Mouse (Mus musculus) adrenal gland, postnatal 14 days (tissue): ENCODE measurements around the gene Polr1e. TPM values are rescaled to one million over a fixed set of nuclear protein-coding genes. Genes with fewer than 3 reads are reported as not detected.
A peak's percentile ranks its signal among the peaks of the same experiment; 100 is the strongest.
"Not testable (repeated sequence)": the region's sequence is repeated elsewhere in the genome, so short reads cannot be mapped to it uniquely, and the experiment has no call there.

Source experiments
- DNase-seq: peaks from one replicate; pipeline ENCODE4 v3.0.0; 2021; ENCODE audit warnings: mixed read lengths
- long read RNA-seq, 2 experiments: library from polyadenylated mRNA; stranded (forward); transcript quantifications; one replicate each; pipeline ENCODE4 v2.0.0; 2021
- total RNA-seq: library from RNA; stranded (reverse); gene quantifications from 2 replicates; pipeline ENCODE4 v1.2.3, GENCODE M21; 2021

The Polr1e gene
- 15.0 and 18.2 TPM in 2 replicates for total RNA-seq
- long read RNA-seq, experiment 1, transcript Polr1e-204 (12 exons, 2,986 nt): major isoform, 19 of 20 reads
- long read RNA-seq, experiment 1, partial matches to known transcripts: 0 of 20 reads
- long read RNA-seq, experiment 1, other reads (novel, unspliced or antisense): 0 of 20 reads
- long read RNA-seq, experiment 2, transcript Polr1e-204 (12 exons, 2,986 nt): major isoform, 11 of 18 reads
- long read RNA-seq, experiment 2, partial matches to known transcripts: 2 of 18 reads
- long read RNA-seq, experiment 2, other reads (novel, unspliced or antisense): 5 of 18 reads

DNA sequence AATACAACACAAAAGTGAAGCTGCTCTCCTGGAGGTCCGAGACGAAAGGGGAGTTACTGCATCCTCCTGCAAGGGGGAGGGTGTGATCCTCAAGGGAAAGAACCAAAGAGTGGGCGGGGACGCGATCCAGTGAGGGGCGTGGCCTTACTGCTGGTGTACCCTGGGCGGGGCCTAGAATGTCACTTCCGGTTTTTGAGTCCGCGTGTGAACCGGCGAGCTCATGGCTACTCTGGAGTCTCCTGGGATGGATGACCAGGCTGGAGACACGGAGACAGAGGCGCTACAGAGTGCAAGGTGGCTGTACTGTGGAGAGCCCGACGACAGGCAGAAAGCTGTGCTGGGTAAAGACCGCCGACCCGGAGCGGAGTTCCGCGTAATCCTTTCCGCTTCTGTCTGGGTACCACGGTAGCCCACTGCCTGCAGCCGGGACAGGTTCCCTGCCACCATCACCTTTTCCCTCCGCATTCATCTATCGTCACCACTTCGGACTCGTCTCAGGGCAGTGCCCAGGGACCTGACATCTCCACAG is at the start of gene Polr1e:
Gene Polr1e (plus strand): TSS at position 132 of the 529 bp plus-strand sequence.
- peak; percentile 96 for DNase-seq

DNA sequence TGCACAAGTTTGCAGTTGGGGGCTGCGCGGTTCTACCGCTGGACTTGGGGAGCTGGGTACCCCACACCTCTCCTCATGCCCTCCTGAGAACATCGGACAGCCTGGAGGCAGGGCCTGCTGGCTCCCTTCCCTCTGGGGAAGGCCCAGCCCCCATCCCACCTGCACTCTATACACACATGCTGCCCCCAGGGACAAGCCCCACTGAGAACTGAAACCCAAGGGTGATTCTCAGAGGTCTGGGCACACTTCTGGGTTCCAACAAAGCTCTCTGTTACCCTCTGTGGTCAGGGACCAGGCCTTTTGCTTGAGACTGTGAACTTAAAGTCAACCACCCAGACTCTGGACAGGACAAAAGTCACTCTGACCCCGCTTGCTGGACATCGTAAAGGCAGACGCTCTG is 48.3 kb upstream of the Polr1e start:
- DNase-seq: no peak

DNA sequence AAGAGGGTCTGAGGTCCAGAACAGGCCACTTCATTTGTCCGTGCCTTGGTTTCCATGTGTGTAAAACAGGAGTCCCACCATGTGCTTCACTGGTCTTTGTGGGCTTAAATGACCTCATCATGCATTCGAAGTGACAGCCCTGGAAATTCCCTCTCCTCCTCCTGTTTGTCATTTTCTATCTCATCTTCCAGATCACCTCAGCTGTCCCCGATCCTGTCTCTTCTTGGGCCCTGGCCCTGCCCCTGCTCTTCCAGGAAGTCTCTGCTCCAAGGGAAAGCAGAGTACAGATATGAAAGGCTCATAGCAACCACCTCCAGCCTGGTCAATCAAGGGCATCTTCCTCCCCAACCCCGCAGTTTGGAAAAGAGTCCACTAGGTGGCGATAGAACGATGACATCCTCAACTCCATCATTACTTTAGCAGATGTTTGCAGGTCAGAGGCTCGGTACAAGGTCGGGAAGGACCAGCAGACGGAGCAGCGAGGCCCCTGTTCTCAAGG is 47.7 kb upstream of the Polr1e start:
- DNase-seq: peak; percentile 77

DNA sequence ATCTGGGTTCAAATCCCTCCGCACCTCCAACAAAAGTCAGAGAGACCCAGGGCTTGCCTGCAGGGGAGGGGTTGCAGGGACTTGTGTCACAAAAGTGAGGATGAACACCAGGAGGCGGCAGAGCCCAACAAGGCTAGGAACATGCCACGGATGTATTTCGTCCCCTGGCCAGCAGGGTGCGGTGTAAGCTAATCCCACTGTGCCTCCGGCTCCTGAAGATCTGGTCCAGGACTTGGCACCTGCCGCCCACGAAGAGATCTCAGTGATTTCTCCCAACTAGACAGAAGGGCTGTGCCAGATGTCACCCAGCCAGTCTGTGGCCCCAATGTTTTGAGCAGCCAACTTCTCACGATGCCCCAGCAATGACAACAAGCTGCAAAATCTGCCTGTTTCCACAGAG is 44.9 kb upstream of the Polr1e start:
- peak; percentile 95 for DNase-seq

DNA sequence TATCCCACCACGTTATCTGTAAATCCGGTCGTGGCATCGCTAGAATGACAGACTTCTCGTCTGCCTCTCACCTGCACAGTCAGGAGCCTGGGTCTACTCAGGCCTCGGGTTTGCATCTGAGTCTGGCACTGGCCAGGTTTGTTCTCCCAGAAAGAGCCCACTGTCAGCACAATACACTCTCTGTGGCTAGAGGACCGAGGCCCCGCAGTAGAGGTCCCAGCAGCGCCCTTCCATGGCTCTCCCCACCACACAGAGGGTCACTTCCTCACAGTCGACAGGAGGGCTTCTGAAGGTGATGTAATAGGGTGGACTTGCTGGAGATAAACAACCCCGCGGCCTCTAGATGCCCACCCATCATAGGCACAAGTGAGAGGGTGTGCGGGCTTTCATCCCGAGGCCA is 44.5 kb upstream of the Polr1e start:
- no peak for DNase-seq

DNA sequence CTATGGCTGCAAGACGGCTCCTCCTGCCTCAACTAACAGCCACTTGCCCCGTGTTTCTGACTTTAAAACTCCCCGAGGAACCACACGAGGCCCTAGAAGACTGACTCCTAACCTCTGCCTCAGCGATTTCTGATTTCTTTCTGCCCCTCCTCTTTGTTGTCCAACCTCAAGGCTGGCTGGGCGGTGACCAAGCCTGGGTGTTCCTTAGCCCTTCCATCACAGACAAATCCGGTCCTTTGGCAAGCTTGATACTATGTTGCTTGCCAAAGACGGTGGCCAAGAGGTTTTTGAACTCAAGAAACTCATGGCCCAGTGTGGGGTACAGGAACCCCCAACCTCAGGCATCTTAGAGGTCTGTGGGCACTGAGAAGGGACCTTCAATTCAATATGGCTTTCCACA is 44.1 kb upstream of the Polr1e start:
- no peak for DNase-seq

DNA sequence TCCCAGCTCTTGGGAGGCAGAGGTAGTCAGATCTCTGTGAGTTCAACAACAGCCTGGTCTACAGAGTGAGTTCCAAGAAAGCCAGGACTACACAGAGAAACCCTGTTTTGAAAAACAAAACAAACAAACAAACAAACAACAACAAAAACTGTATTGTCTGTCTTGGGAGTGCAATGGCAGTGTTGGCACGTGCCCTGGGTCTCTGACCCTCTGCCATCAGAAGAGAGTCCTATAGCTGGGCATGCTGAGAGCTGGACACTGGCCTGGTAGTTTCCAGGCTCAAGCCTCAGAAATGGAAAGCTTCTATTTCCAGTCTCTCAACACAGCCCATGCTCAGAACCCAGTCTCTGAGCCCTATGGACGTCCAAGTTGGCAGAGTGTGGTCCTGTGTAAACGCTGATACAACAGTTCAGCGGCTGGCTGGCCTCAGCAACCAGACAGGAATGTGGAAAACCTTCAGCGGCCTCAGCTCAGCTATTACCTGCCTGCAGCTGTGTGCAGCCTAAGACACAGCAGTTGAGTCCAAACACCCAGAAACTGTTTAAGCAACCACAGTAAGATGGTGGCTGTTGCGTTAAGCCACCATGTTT is 42.3 kb upstream of the Polr1e start:
- no peak for DNase-seq

DNA sequence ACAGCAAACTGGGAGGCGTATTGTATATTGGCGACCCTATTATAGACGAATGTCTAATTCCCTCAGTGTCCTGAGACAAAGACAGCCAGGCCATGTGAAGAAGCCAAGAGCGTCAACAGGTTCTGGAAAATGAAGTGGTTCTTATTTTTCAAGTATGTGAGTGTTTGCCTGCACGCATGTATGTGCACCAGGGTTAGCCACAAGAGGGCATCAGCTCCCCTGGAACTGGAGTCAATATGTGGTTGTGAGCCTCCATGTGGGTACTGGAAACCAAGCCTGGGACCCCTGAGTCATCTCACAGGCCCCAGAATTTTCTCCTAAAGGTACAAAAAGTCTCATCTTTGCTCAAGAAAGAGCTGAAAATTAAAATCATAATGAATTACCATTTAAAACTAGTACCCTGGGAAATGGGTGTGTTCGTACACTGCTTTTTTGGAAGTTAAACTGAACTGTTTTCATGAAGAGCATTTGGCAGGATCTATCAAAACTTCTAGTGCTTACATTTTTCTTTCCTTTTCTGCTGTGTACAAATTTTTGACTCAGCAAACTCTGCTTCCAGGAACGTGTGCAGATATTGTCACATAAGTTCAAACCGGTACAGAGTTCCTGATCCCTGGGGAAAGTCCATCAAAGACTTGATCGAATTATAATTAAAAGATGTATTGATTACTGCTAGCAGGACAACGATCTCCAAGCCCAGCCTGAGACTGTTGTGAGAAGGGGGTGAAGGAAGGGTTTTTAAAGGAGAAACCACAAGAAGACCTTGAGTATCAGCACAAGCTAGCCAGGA is 41.3 kb upstream of the Polr1e start:
- no peak for DNase-seq

DNA sequence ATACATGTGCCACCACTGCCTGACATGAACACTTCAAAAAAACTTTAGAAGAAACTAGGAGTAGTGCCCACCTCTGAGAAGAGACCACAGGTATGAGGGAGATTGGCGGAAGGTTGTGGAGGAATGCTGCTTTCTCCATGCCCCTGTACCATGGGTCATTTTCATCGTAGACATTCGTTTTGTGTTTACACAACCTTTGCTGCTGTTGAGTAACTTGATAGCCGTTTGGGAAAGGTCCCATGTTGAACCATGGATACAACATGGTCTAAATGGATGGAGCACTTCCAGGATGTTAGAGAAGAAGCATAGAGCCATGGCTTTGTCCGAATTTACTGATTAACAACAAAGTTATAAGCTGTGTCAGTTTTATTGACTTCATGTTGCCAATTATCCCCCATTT is 40.2 kb upstream of the Polr1e start:
- DNase-seq: no peak

DNA sequence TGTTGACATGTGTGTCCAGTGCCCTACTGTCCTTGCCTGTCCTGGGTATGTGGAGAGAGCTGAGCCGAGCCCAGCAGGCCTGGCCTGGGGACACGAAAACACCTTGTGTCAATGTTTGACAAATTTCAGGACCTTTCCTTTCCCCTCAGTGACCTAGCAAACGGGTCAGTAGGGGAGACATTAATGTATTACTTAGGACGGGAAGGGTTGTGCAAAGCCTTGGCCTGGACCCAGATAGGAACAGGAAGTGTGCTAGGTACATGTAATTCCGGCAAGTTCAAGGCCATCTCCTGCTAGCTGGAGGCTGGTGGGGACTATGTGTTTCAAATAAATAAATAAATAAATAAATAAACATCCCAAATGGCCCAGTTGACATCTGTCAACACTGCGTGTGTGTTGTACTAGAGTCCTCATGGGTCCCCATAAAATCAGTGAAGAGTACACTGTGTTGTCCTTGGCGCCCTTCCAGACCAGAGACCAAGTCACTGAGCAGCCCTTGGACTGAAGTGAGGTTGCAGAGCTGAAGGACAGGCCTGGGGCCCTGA is 38.5 kb upstream of the Polr1e start:
- peak; percentile 87 for DNase-seq

DNA sequence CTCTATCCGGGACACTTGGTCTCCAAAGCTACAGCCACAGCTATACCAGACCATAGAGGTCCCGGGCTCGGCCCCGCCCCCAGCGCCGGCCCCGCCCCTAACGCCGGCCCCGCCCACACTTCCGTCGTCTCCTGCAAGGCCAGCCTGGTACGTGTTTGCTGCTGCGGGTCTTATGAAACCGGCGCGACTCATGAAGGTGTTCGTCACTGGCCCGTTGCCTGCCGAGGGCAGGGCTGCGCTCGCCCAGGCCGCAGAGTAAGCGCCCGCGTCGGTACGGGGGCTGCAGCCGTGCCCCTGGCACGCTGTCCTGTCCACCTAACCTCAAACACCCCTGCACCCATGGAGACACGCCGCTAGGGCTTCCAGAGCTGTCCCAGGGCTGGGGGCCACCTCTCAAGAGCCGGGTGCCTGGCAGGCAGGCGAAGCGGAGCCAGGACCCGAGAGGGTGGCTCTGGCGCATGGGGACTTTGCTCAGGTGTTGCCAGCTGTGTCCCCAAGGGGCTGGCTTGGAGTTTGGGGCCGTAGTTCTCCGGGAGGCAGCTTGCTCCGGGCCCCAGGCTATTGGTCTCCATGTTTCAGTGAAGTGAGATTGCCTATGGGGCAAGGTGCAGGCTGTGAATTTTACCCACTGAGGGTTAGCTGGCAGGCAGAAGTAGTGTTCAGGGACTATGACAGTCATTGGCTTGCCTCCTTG is 37.0 kb upstream of the Polr1e start, which contains the start of gene Grhpr:
Gene Grhpr (plus strand): TSS at position 116 of the 694 bp plus-strand sequence.
- DNase-seq: peak; percentile 94

DNA sequence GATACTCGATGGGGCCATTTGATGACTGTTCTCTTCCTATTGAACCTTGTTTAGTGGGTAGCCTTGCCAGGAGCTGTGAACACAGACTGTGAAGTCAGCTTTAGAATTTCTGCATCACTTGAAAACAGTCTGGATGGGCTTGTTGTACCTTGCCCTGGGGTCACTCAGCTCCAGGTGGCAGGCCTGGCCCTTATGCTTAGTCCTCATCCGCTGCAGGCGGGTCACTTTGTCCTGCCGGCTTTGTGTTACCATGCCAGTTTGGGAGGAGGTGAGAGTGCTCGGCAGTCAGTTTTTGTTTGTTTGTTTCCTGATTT is 36.5 kb upstream of the Polr1e start:
- DNase-seq: no peak

DNA sequence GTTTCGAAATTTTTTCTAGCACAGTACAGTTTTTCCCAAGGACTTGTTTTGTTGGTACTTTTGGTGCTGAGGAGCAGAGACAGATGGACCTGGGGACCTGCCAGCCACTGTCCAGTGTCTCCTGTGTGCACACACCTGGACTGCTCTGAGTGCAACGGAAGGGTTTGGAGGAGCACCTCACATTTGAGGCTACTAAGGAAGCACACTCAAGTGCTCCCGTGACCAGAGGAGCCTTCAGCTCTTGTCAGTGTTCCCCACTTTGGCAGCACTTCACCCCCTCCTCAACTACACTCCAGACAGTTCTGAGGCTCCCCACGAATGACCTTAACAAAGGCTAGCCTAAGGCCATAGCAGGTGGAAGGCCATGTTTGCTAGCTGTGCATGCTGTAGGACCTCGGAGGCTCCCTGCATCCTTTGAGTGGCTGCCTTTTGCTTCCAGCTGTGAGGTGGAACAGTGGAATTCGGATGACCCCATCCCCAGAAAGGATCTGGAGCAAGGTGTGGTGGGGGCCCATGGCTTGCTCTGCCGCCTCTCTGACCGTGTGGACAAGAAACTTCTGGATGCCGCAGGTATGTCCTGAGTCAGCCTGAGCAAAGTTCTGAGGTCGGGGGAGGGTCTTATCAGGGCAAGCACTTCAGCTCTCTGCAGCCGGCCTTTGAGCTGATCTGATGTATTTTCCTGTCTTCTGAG is 35.8 kb upstream of the Polr1e start:
- no peak for DNase-seq

DNA sequence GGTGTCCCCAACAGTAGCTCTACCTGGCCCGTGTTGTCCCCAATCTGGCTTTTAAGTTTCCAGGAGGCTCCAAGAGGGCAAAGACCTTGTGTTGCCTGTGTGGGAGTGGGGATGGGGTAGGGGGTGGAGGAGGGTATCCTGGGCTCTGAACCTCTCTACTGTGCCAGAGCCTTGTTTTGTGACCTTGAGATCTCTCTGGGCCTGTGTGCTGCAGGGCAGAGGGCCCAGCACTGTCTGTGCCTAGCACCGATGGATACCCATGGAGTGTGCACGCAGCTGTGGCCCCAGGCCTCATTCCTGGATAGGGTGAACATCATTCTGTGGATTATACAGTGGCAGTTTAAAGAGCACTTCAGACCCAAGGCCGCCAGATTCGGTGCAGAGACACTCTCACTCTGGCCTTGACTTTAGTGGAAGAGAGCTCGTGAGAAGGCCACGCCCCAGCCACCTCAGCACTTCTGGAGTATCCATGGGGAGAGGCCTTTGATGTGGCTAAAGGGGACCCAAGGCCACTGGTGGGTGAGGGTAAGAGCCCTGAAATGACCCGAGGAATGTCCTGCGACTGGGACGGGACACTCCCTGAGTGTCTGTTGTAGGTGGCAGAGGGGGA is 35.1 kb upstream of the Polr1e start:
- DNase-seq: peak; percentile 82

DNA sequence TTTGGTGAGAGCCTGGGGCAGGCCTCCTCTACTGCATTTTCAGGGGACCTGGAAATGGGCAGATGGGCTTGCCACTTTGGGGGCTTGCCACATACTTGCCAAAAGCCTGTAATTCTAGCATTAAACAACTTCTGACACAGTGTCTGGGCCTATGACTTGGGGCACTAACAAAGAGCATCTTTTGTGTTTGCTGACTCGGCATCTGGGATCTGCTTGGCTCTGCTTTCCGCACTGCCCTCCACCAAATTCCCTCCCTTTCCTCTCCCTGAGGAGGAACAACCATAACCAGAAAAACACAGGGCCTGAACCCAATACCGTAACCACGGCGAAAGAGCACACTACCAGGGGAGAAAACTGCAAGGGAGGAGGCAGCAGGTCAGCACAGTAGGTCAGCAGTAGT is 27.8 kb upstream of the Polr1e start:
- DNase-seq: no peak

DNA sequence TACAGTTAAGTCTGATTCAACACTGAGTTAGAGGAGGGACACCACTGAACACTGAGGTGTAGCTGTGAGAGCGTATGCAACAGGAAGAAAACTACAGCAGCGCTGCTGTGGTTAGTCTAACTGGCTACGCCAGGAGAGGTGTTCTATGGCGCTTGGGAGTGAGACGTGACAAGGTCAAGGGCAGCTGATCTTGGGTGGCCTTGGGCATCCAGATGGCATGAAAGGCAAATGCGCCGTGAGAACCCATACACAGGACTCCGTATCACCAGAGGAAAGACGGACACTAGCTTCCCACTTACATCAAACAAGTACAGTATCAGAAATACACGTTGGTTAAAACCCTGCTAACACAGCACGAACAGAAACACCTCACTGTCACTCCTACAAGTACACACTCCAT is 26.1 kb upstream of the Polr1e start:
- not testable (repeated sequence) for DNase-seq

DNA sequence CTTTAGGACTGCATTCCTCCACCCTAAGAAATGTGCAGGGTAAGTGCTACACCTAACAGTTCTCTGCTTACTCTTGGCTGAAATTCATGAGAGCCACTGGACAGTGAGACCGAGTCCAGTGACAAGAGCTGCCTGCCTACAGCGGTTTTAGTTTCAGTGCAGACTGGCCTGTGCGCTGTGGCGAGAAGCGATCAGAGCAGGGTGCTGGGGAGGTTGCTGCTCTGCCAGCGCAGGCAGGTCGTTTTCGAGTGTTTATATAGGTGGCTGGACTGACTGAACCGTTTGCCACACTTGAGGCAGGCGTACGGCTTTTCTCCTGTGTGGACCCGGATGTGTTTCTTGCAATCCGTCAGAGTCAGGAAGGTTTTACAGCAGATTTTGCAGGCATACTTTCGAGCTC is 25.2 kb upstream of the Polr1e start:
- not testable (repeated sequence) for DNase-seq

DNA sequence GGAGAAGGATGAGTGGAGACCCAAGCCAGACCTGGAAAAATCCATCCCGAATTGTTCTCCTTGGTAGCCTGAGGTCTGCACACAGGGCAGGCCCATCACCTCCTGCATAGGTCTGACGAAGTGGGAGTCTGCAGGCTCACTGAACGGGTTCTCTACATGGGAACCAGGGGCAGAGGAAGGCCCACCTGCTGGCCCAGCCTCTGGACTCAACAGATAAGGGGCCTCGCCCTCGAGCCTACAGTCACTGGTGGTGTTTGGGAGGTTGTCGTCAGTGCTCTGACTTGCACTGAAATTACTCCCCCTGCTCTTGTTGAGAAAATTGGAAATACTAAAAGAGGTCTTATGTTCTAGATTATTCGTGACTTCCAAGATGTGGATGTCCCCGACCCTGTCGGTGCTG is 24.5 kb upstream of the Polr1e start:
- no peak for DNase-seq

DNA sequence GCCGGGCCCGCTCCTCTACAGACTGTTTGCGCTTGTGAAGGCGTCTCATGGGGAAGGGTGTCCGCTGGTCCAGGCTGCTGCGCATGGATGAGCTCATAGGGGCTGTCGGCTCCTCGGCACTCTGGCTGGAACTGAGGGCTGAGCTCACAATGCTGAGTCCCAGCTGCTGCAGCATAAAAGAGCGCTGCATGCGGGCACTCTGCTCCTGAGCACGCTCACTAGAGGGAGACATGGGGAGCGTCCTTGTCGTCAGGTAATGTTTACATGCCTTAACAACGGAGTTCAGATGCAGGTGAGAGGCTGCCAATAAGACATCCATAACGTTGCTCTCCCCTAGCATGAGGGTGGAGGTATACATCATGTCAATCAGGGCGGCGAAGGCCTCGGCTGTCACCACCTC is 23.6 kb upstream of the Polr1e start:
- DNase-seq: no peak

DNA sequence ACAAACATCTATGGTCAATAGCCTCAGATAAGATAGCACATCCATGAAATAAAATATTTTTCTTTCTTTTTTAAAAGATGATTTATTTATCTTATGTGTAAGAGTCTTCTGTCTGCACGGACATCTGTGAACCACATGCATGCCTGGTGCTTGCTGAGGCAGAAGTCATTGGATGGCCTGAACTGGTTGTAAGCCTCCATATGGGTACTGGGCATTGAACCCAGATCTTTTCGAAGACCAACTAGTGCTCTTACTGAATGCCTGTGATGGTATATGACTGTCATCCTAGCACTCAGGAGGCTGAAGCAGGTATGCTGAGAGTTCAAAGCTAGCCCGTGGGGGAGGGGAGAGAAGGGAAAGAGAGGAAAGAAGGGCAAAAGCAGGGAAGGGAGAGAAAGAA is 20.3 kb upstream of the Polr1e start:
- DNase-seq: no peak

DNA sequence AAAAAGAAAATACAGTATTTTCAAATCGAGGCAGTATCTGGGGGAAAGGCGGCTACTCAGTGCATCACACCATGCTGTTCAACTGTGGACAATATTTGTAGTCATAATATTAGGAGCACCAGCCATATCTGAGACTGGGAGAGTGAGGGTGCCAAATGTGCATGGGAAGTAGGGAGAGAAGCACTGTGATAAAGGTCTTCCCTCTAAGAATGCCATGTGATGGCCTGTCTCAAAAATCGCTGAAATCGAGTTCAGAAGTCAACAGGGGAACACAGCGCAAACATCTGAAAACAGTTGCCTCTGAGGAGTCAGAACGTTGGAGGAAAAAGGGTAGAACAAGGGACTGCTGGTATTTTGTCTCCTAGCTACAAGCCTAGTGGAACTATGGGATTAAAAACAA is 18.4 kb upstream of the Polr1e start:
- DNase-seq: no peak
